Mouse (Mus musculus): ENCODE results near the gene Casp6.

DNA sequence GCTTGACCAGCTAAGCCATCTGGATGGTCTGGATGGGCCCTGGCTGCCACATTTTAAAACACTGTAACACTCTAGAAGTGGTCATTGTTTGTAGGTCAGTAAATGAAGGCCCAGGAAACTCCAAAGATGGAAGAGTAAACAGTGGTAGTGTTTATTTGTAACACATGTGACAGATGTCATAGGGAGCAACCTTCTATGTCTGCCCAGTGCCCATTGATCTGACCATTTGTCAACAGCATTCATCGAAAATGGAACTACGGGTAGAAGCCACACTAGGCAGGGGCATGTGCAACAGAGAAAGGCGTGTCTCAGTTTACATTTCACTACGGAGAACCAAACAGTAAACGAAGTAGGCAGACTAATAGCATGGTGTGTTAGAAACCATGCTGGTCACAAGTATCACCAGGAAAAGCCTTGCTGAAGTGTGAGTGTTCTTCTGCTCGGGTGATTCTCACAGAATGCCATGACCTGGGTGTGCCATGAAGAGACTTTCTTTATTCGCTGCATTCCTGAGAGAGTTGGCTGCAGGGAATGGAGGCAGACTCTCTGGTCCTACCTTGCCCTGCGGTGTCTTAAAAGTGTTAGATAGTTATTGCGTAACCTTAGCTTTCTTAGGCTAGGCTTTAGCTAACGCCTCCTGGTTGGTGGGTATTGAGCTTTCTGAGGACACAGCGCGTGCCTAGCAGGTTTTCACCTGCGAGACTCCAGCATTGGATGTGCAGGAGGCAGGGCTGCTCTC is 13.3 kb upstream of the Casp6 start:
- TF ChIP-seq POLR2A (IDR thresholded peaks at IDR 0.05; ENCODE audit: insufficient read depth, low read depth, low read length) (no peak), EP300 (IDR thresholded peaks at IDR 0.05; ENCODE audit: insufficient read depth, low read depth, low read length) (no peak), CTCF (IDR thresholded peaks at IDR 0.05) (no peak)

Measured in heart, adult 2 months (tissue).